Mouse (Mus musculus): ENCODE measurements around the gene Efcab12. TPM values are rescaled to one million over a fixed set of nuclear protein-coding genes. Genes with fewer than 3 reads are reported as not detected.
"Not testable (repeated sequence)": the region's sequence is repeated elsewhere in the genome, so short reads cannot be mapped to it uniquely, and the experiment has no call there.

The Efcab12 gene
- not detected for total RNA-seq (2021)
- long read RNA-seq, experiment 1, result 0 reads
- long read RNA-seq, experiment 2, result 0 reads

DNA sequence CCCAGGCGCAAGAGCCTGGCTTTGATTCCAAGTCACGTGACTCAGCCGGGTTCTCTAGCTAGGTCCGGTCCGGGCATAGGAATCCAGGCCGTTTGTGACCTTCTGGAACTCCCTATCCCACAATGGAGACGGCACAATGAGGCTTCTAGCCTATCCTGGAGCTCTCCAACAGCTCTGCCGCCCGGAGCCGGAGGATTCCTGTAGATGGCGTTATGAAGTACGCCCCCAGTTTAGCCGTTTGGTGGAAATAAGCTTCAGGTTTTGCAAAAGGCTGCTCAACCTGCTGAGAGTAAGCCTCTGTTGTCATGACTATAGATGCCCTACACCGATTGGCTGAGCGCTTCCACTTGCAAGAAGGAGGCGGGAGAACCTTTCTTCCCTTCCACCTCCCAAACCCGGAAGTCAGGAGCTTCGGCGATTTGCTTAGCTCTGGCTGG is at the start of gene Efcab12:
Gene Efcab12, minus strand, starts transcription at position 252 of the 437 bp plus-strand sequence.
- peak within 1 kb of the TSS; percentile 73 for H3K4me3 ChIP-seq
- peak; percentile 56 for DNase-seq
- H3K27ac ChIP-seq, result peak within 1 kb of the TSS; percentile 44; the same call in 1 of the 2 replicates
- no peak for TF ChIP-seq CTCF (IDR thresholded peaks at IDR 0.05)
- intact Hi-C loops (cut with DNase I), result no loop called here

- no peak for DNase-seq
- intact Hi-C loops (cut with DNase I), result no loop called here
- Histone ChIP-seq H3K27ac (peak overlapping the region; percentile 66; the same call in 1 of the 2 replicates), H3K4me3 (no peak overlapping the region)
- no peak for TF ChIP-seq CTCF (IDR thresholded peaks at IDR 0.05)
Measured at GRCm38 (mm10) chr6:115886894-115887293, 48.7 kb upstream of the Efcab12 start.

DNA sequence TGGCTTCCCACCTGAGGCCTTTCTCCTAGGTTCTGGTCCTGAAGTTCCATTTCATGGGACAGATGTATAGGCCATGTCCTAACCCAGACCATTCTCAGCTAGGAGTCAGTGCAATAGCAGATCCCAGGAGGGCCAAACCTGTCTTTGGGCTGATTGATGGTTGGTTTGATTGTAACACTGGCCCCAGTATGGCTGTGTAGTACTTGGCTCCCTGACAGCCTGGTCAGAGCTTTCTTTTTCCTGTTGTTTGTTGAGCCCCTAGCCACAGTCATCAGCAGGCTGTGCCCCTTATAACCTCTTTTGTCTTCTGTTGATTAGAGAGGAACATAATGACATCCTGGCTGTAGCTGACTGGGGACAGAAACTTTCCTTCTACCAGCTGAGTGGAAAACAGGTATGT is 45.8 kb upstream of the Efcab12 start:
- Histone ChIP-seq H3K4me3 (no peak overlapping the region), H3K27ac (peak overlapping the region; percentile 21)
- no peak for DNase-seq
- intact Hi-C loops (cut with DNase I), result no loop called here
- TF ChIP-seq CTCF (IDR thresholded peaks at IDR 0.05), result no peak

GRCm38 (mm10) chr6:115880751-115881150 is 42.5 kb upstream of the Efcab12 start:
- no peak for TF ChIP-seq CTCF (IDR thresholded peaks at IDR 0.05)
- DNase-seq, result no peak
- Histone ChIP-seq H3K27ac (peak overlapping the region; percentile 56), H3K4me3 (no peak overlapping the region)
- intact Hi-C loops (cut with DNase I), result no loop called here

GRCm38 (mm10) chr6:115879736-115880135 is 41.5 kb upstream of the Efcab12 start:
- DNase-seq, result no peak
- no peak for TF ChIP-seq CTCF (IDR thresholded peaks at IDR 0.05)
- intact Hi-C loops (cut with DNase I), result no loop called here
- H3K27ac ChIP-seq, result peak overlapping the region; percentile 56; the same call in 1 of the 2 replicates
- H3K4me3 ChIP-seq, result no peak overlapping the region

DNA sequence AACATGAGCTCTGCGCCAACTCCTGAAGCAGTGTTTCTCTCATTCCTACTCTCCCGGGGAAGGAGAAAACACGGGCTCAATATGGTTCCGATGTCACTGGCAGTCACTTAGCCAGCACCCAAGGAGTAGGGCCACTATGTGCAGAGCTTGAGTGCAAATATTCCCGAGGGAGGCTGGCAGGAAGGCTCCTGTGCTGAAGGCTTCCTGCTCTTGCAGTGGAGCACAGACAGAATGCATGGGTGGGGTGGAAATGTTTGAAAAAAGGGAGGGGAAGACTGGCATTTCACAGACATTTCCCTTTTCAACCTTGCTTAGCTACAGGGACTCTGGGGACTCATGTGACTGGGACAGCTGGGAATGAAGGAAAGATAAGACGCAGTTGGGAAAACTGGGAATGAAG is 40.5 kb upstream of the Efcab12 start:
- no peak for TF ChIP-seq CTCF (IDR thresholded peaks at IDR 0.05)
- Histone ChIP-seq H3K4me3 (no peak overlapping the region), H3K27ac (peak overlapping the region; percentile 16; the same call in 1 of the 2 replicates)
- DNase-seq, result no peak
- intact Hi-C loops (cut with DNase I), result no loop called here

DNA sequence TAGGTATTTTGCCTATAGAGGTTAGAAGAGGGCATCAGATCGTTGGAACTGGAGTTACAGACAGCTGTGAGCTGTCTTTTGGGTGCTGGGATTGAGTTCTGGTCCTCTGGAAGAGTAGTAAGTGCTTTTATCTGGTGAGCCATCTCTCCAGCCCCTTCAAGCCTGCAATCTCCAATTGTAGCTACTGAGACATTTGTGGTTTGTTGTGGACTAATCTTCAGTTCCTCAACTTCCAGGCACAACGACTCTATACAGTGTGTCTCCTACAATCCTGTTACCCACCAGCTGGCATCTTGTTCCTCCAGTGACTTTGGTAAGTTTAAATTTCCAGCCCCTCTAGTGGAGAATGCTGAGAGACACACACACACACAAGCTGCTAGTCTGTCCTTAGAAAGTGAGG is 39.0 kb upstream of the Efcab12 start:
- no peak for TF ChIP-seq CTCF (IDR thresholded peaks at IDR 0.05)
- DNase-seq, result no peak
- intact Hi-C loops (cut with DNase I), result no loop called here
- Histone ChIP-seq H3K27ac (no peak overlapping the region), H3K4me3 (no peak overlapping the region)

DNA sequence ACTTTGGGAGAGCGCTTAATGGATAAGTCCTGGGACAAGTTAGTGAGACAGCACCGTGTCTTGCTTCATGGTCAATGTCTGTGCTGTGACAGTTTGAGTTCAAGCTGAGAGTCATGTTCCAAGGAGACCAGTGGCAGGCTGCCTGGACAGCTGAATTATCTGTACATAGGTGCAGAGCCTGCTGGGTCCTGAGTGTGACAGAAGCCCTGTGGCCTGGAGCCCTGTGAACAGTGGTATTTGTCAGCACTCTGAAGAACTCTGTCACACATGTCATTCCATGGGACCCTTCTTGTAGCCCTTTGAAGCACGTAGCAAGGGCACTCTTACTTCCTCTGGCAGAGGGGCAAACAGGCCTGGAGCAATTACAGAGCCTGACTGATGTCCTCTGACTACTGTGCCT is 33.1 kb upstream of the Efcab12 start:
- intact Hi-C loops (cut with DNase I); H3K4me3 ChIP-seq; DNase-seq; H3K27ac ChIP-seq: not testable (repeated sequence)

- DNase-seq; H3K4me3 ChIP-seq; intact Hi-C loops (cut with DNase I); H3K27ac ChIP-seq: not testable (repeated sequence)
Measured at GRCm38 (mm10) chr6:115867157-115867556, 28.9 kb upstream of the Efcab12 start.

DNA sequence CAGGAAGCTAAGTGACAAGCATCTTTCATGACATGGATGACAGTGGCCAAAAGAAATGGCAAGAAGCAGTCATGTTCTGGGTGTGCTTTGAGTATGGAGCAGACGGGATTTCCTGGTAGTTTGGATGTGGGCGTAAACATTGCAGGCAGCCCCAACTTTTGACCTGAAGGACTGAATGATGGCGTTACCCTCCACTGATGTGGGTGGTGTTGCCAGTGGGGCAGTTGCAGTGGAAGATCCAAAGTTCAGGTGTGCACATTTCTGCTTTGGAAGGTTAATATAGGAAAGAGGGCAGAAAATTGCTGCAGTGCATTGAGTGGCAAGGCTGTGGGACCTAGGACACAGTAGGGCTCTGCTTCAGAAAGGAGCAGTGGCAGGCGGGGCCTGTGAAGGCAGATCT is 27.0 kb upstream of the Efcab12 start:
- intact Hi-C loops (cut with DNase I), result no loop called here
- no peak overlapping the region for H3K4me3 ChIP-seq
- no peak for TF ChIP-seq CTCF (IDR thresholded peaks at IDR 0.05)
- DNase-seq, result no peak
- no peak overlapping the region for H3K27ac ChIP-seq

DNA sequence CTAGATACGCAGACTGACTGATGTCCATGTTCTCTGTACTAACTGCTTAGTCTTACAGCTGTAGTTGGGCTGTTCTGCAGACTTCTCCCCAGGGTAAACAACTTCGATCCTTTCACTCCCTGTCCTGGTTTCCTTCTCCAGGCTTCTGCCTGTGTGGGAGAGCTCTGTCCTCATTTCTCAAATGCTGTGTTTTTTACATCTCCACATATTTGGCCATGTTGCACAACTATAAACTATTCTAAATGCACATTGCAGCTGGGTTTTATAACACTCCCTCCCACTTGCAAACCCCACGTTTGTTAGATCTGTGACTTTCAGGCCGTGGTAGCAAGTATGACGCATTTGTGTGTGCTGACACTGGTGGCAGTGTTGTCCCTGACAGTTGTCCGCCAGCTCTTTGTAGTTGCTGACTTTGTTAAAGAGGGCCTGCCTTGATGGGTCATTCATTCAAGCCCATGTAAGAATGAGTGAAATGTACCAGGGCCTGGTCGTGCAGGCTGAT is 25.2 kb upstream of the Efcab12 start:
- DNase-seq, result no peak
- no peak for TF ChIP-seq CTCF (IDR thresholded peaks at IDR 0.05)
- Histone ChIP-seq H3K4me3 (no peak overlapping the region), H3K27ac (peak overlapping the region; percentile 72)
- intact Hi-C loops (cut with DNase I), result no loop called here

DNA sequence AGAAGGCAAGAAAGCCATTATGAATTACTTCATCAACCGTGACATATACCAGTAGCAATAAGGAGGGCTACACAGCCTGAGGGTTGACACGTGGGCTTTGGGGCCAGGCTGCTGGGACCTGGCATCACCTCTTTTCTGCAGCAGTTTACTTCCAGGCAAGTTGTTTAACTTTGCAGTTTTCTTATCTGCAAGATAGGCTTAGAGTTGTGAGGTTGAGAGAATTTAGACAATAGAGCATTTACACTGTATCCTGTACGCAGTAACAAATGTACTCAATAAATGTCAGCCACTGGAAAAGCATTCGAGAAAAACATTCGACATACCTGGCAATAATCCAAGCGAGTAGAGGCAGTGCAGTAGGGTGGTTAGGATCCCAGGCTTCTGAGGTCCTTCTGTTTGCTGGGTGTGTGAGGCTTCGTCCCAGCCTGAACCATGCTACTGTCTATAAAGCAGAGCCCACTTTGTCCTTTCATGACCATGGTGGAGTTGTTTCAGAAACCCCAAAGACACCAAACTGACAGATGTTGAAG is 21.9 kb upstream of the Efcab12 start:
- no peak for DNase-seq
- H3K27ac ChIP-seq, result no peak overlapping the region
- intact Hi-C loops (cut with DNase I), result no loop called here

GRCm38 (mm10) chr6:115859258-115859657 is 21.0 kb upstream of the Efcab12 start:
- no peak overlapping the region for H3K27ac ChIP-seq
- intact Hi-C loops (cut with DNase I), result no loop called here
- H3K4me3 ChIP-seq, result no peak overlapping the region

More for the DNA sequence above, 21.9 kb upstream of the Efcab12 start:
- no peak overlapping the region for H3K4me3 ChIP-seq
- TF ChIP-seq CTCF (IDR thresholded peaks at IDR 0.05), result no peak

DNA sequence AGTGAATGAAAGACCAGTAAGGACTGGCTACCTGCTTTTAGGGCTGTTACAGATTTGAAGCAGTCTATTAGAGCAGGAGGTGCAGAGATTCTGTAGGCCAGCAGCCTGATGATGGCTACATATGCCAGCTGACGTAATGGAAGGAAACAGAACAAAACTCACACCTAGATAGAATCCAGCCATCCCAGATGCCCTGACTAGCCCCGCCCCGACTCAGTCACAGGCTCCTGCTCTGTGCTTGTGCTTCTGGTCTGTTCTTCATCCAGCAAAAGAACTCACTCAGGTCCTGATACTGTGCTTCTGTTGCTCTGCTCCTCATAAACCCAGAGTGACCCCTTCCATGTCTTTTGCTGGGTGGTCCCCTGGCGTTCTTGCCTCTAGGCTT is 18.1 kb upstream of the Efcab12 start:
- DNase-seq, result no peak
- TF ChIP-seq CTCF (IDR thresholded peaks at IDR 0.05), result no peak
- peak overlapping the region; percentile 53 for H3K27ac ChIP-seq
- intact Hi-C loops (cut with DNase I), result no loop called here
- H3K4me3 ChIP-seq, result no peak overlapping the region

More at GRCm38 (mm10) chr6:115859258-115859657, 21.0 kb upstream of the Efcab12 start:
- no peak for DNase-seq
- TF ChIP-seq CTCF (IDR thresholded peaks at IDR 0.05), result no peak

Data from gastrocnemius, adult 2 months (tissue).